Mouse (Mus musculus) heart, postnatal 0 days (tissue): ENCODE results near the gene Trappc10. TPM values are rescaled to one million over a fixed set of nuclear protein-coding genes. Genes with fewer than 3 reads are reported as not detected.

ENCODE experiments used
- ATAC-seq: fragments of 200-750 bp; cut with Nextera tagmentation; 2 replicates; pipeline ENCODE4 v1.8.0; 2017; ENCODE audit warnings: low read depth, moderate number of reproducible peaks, moderate library complexity; ENCODE audit not compliant: insufficient read depth
- DNase-seq: peaks from one replicate; pipeline ENCODE4 v3.0.0-alpha.2; 2016; ENCODE audit warnings: low spot score
- H3K27ac ChIP-seq: fragments of 300-500 bp; sonication (generic); 2 replicates; pipeline ENCODE4 v1.5.1; 2014; ENCODE audit warnings: low read depth, mild to moderate bottlenecking
- H3K27me3 ChIP-seq: fragments of 300-500 bp; sonication (generic); 2 replicates; pipeline ENCODE4 v1.6.1; 2014; ENCODE audit warnings: low read length, mixed read lengths; ENCODE audit not compliant: control insufficient read depth, insufficient read depth
- H3K36me3 ChIP-seq: fragments of 300-500 bp; sonication (generic); replicated peaks from 2 replicates; pipeline ENCODE4 v1.6.1; 2014; ENCODE audit warnings: low read length, mixed read lengths; ENCODE audit not compliant: control insufficient read depth, insufficient read depth
- H3K4me1 ChIP-seq: fragments of 300-500 bp; sonication (generic); 2 replicates; pipeline ENCODE4 v1.6.1; 2014; ENCODE audit warnings: antibody characterized with exemption; ENCODE audit not compliant: control insufficient read depth, insufficient read depth
- H3K4me2 ChIP-seq: fragments of 300-500 bp; sonication (generic); 2 replicates; pipeline ENCODE4 v1.6.1; 2014; ENCODE audit warnings: low read depth, mild to moderate bottlenecking, low read length, moderate library complexity
- H3K4me3 ChIP-seq: fragments of 300-500 bp; sonication (generic); 2 replicates; pipeline ENCODE4 v1.5.1; 2014; ENCODE audit warnings: low read depth, low read length
- H3K9ac ChIP-seq: fragments of 300-500 bp; sonication (generic); replicated peaks from 2 replicates; pipeline ENCODE4 v1.6.1; 2014; ENCODE audit warnings: low read depth, low read length, mixed read lengths
- H3K9me3 ChIP-seq: fragments of 300-500 bp; sonication (generic); replicated peaks from 2 replicates; pipeline ENCODE4 v1.6.1; 2016; ENCODE audit warnings: low read length; ENCODE audit not compliant: control insufficient read depth
- CTCF ChIP-seq: IDR thresholded peaks from 2 replicates; pipeline ENCODE4 v1.5.1; 2016; ENCODE audit warnings: antibody characterized with exemption, control low read depth, low read depth
- EP300 ChIP-seq: IDR thresholded peaks from 2 replicates; pipeline ENCODE4 v1.6.1; 2016; ENCODE audit warnings: antibody characterized with exemption, low read depth
- WGBS: fragments of 180-500 bp; shearing (Covaris S2); extraction: QIAGEN DNeasy Blood & Tissue Kit; methylation state at CpG from one replicate; pipeline ENCODE4 v1.1.7; 2014; 5-methylcytosine and 5-hydroxymethylcytosine counted together
- polyA plus RNA-seq: library from polyadenylated mRNA; unstranded; fragments of >200 nt; fragmentation: Nextera tagmentation; extraction: Ambion mirVana; gene quantifications from 2 replicates; pipeline ENCODE4 v1.2.1, GENCODE M21; 2015
- total RNA-seq: library from RNA; depleted of rRNA; stranded (reverse); fragments of >200 nt; gene quantifications from 2 replicates; pipeline ENCODE4 v1.2.3, GENCODE M21; 2014; ENCODE audit warnings: low replicate concordance

Gene Trappc10
- total and polyA plus RNA-seq, 2 experiments from 2014 or later: 13.2 to 51.0 TPM

DNA sequence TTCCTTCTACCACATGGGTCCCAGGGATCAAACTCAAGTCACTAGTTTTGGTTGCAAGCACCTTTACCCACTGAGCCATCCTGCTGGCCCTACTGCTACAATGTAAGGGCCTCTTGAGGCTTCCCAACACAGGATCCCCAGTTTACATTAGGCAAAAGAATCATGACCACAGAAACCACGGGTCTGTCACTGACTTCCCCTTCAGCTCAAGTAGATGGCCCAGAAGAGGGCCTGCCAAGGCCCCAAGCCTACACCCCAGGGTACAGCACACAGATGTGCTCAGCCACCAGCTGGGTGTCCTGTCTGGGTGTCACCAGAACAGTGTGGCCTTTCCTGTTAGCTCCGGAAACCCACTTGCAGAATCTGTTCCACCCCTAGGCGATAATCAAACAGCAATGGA, 20.3 kb upstream of the Trappc10 start:
- H3K4me2 ChIP-seq: no peak overlapping the region
- H3K27ac ChIP-seq: no peak overlapping the region
- H3K4me1 ChIP-seq: no peaks in the 10 kb centered on the region
- no peak for DNase-seq
- no peak for TF ChIP-seq EP300
- no peak for TF ChIP-seq CTCF
- H3K36me3 ChIP-seq: no peaks in the 10 kb centered on the region
- no peaks in the 10 kb centered on the region for H3K9me3 ChIP-seq
- H3K9ac ChIP-seq: no peak overlapping the region
- 74% methylated on average over 3 of the region's 3 CpGs for WGBS
- no peak overlapping the region for H3K4me3 ChIP-seq
- H3K27me3 ChIP-seq: no peaks in the 10 kb centered on the region
- ATAC-seq: no peak

DNA sequence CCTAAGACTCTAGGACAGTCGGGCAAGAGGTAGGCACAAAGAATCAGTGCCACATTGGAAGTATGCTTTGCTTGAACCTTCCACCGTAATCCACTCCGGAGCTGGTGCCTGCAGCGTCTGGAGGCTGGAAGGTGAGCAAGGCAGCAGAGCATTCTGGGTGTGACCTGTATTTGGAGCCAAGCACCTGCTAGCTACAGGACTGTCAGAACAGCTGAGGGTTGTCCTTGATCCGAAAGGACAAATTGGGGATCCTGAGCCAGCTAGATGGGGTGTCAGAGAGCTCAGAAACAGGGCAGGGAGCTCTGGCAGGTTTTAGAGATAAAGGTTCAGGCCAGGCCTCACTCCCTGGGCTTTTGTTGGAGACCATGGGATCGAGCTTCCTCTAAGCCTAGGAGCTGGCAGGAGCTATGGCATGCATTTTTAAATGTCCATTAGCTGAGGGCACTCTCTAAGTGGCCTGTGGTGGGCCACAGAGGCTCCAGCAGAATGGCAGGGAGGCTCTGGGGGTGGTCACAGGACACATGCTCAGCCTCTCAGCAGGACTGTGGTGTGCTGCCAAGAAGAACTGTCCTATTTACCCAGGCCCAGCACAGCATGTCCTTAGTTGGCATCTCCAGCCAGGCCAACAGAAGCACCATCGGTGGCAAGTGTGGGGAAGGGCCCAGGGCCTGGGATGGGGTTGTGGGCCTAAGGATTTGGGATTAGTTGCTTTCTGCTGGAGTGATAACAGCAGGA, 16.6 kb upstream of the Trappc10 start:
- DNase-seq (no peak), ATAC-seq (no peak; the same call in 1 of the 2 replicates)
- Histone ChIP-seq H3K36me3 (no peaks in the 10 kb centered on the region), H3K4me2 (no peak overlapping the region), H3K4me3 (no peak overlapping the region), H3K9me3 (no peaks in the 10 kb centered on the region), H3K4me1 (no peaks in the 10 kb centered on the region), H3K9ac (no peak overlapping the region), H3K27ac (no peak overlapping the region), H3K27me3 (no peaks in the 10 kb centered on the region)
- TF ChIP-seq CTCF (no peak), EP300 (no peak)
- WGBS: 58% methylated on average over 7 of the region's 7 CpGs

DNA sequence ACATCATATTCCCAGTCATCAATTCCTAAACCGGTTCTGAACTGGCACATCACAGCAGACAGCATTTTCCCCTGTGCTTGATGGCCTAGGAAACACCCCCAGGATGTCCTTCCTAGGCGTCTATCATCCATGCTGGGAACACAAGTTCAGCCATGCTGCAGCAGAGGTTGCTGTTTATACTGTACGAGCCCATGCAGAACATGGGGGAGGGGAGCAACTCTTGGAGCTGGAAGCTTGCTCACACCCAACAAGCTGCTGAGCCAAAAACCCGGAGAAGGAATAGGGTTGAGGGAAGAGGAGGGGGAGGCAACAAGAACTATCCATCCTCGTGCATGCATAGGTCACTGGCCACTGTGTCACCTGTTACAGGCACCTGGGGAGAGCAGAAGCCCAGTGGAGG, 15.9 kb upstream of the Trappc10 start:
- no peak for ATAC-seq
- no peak for DNase-seq

DNA sequence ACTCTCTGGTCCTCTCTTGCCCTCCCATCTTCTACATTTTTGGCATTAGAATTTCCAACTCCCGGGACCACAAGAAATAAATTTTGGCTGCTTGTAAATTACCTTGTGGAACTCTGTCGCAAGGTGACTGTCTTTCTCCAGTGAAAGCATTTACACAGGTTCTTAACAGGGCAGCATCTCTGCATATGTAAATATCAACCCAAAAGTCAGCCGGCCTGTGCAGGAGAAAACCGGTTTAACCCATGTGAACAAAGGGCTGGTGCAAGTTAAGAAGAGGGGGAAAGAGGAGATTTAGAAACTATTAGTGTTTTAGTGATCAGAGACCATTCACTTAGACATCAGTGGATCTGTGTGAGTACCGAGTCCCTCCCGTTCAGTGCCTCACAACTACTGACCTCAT, 15.3 kb upstream of the Trappc10 start:
- ATAC-seq: no peak
- H3K36me3 ChIP-seq: no peaks in the 10 kb centered on the region
- no peak for DNase-seq
- no peaks in the 10 kb centered on the region for H3K9me3 ChIP-seq
- no peak overlapping the region for H3K9ac ChIP-seq
- H3K4me2 ChIP-seq: no peak overlapping the region
- H3K27me3 ChIP-seq: no peaks in the 10 kb centered on the region
- H3K4me3 ChIP-seq: no peak overlapping the region
- WGBS: 58% methylated on average over 6 of the region's 6 CpGs
- no peak for TF ChIP-seq CTCF
- H3K4me1 ChIP-seq: peaks cover 7% of the 10 kb centered on the region
- H3K27ac ChIP-seq: no peak overlapping the region

More for the DNA sequence above, 15.9 kb upstream of the Trappc10 start:
- WGBS: 22% methylated on average over 5 of the region's 5 CpGs
- no peaks in the 10 kb centered on the region for H3K27me3 ChIP-seq
- H3K27ac ChIP-seq: no peak overlapping the region
- H3K36me3 ChIP-seq: no peaks in the 10 kb centered on the region
- no peaks in the 10 kb centered on the region for H3K9me3 ChIP-seq
- H3K4me3 ChIP-seq: no peak overlapping the region
- no peak overlapping the region for H3K9ac ChIP-seq
- H3K4me2 ChIP-seq: no peak overlapping the region
- peaks cover 5% of the 10 kb centered on the region for H3K4me1 ChIP-seq
- TF ChIP-seq CTCF (no peak), EP300 (no peak)

DNA sequence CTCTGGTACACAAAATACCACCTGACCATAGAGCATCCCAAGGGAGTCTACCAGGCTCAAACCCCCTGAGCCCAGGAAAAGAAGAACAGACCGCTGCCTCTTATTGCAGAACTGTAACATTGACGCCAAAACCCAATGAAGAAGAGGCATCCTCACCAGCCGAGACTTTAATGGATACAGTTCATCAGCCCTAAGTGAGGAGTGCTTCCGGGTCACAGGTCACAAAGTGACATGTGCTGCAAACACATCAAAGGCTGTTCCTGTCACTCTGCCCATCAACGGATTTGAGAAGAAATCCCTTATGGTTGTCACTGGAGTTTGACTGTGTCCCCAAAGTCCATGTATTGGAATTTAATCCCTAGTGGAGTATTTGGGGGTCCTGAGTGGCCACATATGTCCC, 14.8 kb upstream of the Trappc10 start:
- WGBS: 75% methylated on average over 5 of the region's 5 CpGs
- DNase-seq: no peak
- H3K4me2 ChIP-seq: no peak overlapping the region
- no peaks in the 10 kb centered on the region for H3K36me3 ChIP-seq
- H3K4me3 ChIP-seq: no peak overlapping the region
- H3K27me3 ChIP-seq: no peaks in the 10 kb centered on the region
- no peak for ATAC-seq
- H3K9me3 ChIP-seq: no peaks in the 10 kb centered on the region
- TF ChIP-seq CTCF (no peak), EP300 (no peak)
- peaks cover 7% of the 10 kb centered on the region for H3K4me1 ChIP-seq
- no peak overlapping the region for H3K9ac ChIP-seq
- no peak overlapping the region for H3K27ac ChIP-seq

DNA sequence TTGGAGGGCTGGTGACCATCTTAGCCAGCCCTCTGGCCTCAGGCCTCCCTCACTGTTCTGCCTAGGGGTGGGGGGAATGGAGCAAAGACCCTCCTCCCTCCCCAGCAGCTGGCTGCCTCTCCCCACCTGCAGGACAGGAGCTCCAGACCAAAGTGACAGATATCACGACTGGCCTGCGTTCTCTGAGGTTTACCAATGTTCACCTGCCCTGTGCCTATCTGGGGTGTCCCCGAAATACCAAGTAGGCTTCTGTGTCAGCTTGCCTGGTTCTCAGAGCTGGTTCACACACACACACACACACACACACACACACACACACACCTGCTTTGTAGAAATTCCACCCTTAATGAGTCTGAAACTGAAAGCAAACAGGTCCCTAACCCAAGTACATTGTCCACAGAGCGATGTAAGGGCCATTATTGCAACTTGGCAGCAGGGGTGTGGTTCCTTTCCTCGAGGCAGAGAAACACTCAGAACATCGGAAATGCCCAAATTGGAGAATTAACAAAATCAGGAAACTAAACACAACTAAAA, 13.8 kb upstream of the Trappc10 start:
- no peak for ATAC-seq
- TF ChIP-seq EP300 (no peak), CTCF (no peak)
- H3K4me1 ChIP-seq: peaks cover 7% of the 10 kb centered on the region
- no peak overlapping the region for H3K9ac ChIP-seq
- no peak overlapping the region for H3K4me3 ChIP-seq
- no peaks in the 10 kb centered on the region for H3K36me3 ChIP-seq
- H3K9me3 ChIP-seq: no peaks in the 10 kb centered on the region
- no peaks in the 10 kb centered on the region for H3K27me3 ChIP-seq
- WGBS: 76% methylated on average over 6 of the region's 6 CpGs
- no peak overlapping the region for H3K27ac ChIP-seq
- no peak for DNase-seq
- H3K4me2 ChIP-seq: no peak overlapping the region
